Mouse (Mus musculus): Measurements from ENCODE around the gene Kcnh3.

DNA sequence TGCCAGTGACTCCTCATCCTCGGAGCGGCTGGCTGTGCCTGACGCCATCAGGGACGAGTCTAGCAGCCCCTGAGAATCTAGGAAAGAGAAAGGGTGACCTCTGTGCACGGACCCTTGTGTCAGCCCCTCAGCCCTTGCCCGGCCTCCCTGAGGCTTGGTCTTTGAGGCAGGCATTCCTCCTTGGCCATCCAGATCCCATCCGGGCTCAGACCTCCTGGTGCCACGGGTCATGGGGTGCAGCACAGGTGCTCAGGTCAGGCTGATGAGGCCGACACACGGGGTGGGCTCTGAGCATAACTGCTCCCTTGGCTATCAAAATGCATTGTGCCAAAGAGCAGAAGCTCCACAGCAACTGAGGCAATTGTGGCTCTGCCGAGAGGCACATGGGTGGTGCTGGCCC, 25.3 kb downstream of the Kcnh3 start:
- TF ChIP-seq CTCF (conservative IDR thresholded peaks at IDR 0.05; ENCODE audit: insufficient read depth, insufficient read length, low read depth, low read length) (no peak), POLR2A (IDR thresholded peaks at IDR 0.05; ENCODE audit: low read depth, low read length) (no peak)

All from kidney, adult 2 months (tissue).